Mouse (Mus musculus) spleen, adult 2 months (tissue): Measurements from ENCODE around the gene Fam222a.

ENCODE experiments used
- CTCF ChIP-seq: fragments of 200-500 bp; IDR thresholded peaks from 2 replicates; pipeline ENCODE4 v1.5.1; 2011; ENCODE audit warnings: mild to moderate bottlenecking, inconsistent platforms; ENCODE audit not compliant: insufficient read depth, insufficient read length, insufficient replicate concordance; ENCODE audit errors: extremely low read depth
- POLR2A ChIP-seq: fragments of 200-500 bp; IDR thresholded peaks from 2 replicates; pipeline ENCODE4 v1.6.1; 2011; ENCODE audit warnings: low read depth, low read length, inconsistent platforms

DNA sequence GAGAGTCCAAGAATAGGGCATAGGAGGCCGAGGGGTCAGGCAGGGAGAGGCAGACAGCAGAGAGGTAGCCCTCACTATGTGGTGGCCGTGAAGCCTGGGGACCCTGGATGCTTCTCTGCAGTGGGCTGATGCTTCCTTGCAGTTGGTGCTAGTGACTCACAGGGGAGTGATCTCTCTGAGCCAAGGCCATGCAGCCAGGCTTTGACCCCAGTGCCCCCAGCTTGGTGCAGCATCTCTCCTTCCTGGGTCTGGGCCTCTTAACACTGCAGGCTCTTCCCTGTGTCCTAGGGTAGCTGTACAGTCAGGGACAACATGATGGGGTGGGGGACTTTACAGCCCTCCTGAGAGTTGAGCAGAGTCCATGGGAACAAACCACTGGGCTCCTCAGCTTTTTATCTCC is 21.6 kb downstream of the Fam222a start:
- TF ChIP-seq CTCF (no peak), POLR2A (no peak)
